Comparison of ENCODE assay signal across 17 mouse cellular contexts in the genomic region with DNA sequence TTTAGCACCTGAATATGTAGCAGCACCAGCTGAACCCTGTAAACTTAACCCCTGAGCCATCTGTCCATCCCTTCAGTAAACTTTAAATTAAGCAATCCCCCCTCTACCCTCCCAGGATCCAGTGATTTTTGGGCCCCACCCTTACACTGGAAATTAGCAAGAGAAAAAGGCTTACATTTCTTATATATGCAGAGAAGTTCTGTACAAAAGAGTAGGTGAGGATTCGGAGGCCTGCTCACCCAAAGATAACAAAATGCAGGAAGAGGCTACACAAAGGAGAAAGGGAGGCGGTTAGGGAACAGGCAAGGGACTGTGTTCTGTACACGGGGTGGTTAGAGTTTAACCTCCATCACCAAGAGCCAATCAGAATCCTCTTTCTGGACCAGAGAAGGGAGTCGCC.
"Had no signal": no experiment of that assay in that cellular context is flagged by ENCODE, and none has a peak within 500 bp of the region (broad histone marks: within the 10 kb centered on the region; RNA-seq: fewer than 3 reads in every experiment).

No protein-coding gene starts in this region.

- H3K4me1 ChIP-seq: megakaryocyte, embryonic 14.5 days; midbrain, embryonic 15.5 days; neural tube, embryonic 12.5 days; stomach, embryonic 15.5 days had no signal

- ATAC-seq: lung, postnatal 0 days; midbrain, embryonic 13.5 days; midbrain, embryonic 15.5 days had no signal

- H3K27me3 ChIP-seq: lung, embryonic 15.5 days; midbrain, embryonic 13.5 days; midbrain, embryonic 15.5 days; neural tube, embryonic 12.5 days; stomach, embryonic 15.5 days had no signal

- H3K4me3 ChIP-seq: lung, embryonic 15.5 days; megakaryocyte, embryonic 14.5 days; midbrain, embryonic 13.5 days; midbrain, embryonic 15.5 days; neural tube, embryonic 12.5 days; stomach, embryonic 15.5 days had no signal

- H3K36me3 ChIP-seq: lung, embryonic 15.5 days; midbrain, embryonic 13.5 days; midbrain, embryonic 15.5 days; neural tube, embryonic 12.5 days; stomach, embryonic 15.5 days had no signal

- H3K27ac ChIP-seq: lung, embryonic 15.5 days; macrophage; midbrain, embryonic 13.5 days; midbrain, embryonic 15.5 days; neural tube, embryonic 12.5 days; stomach, embryonic 15.5 days; stomach, postnatal 0 days had no signal

- DNase-seq: lung, adult 2 months; lung, postnatal 14 days; lung, postnatal 36 days; right cerebral cortex, postnatal 14 days; thymus, adult 2 months; thymus, postnatal 25 days; thymus, postnatal 4 days had no signal

- H3K9ac ChIP-seq: lung, embryonic 15.5 days; midbrain, embryonic 13.5 days; midbrain, embryonic 15.5 days; neural tube, embryonic 12.5 days; stomach, embryonic 15.5 days had no signal

- H3K9me3 ChIP-seq: lung, embryonic 15.5 days; megakaryocyte, embryonic 14.5 days; midbrain, embryonic 13.5 days; midbrain, embryonic 15.5 days; neural tube, embryonic 12.5 days; stomach, embryonic 15.5 days had no signal

- H3K4me2 ChIP-seq: lung, embryonic 15.5 days; midbrain, embryonic 11.5 days; midbrain, embryonic 13.5 days; midbrain, embryonic 15.5 days; neural tube, embryonic 12.5 days; stomach, embryonic 15.5 days had no signal
